Comparison of ENCODE assay signal across 8 mouse cellular contexts in the genomic region with DNA sequence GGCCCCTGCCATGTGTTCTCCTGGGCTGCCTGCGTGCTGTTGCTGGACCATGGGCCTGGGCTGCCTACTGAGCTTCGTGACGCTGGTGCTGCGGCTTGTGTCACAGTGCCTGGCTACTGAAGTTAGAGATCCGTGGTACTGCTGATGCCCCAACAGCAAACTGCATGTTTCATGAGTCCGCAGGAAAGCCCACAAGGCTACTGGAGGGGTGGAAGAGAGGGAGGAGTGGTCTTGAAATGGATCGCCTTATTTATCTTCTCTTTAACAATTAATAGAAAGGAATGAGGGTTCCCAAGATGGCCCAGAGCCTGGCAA. TPM values are rescaled to one million over a fixed set of nuclear protein-coding genes. Genes with fewer than 3 reads are reported as not detected.
A peak's percentile ranks its signal among the peaks of the same experiment; 100 is the strongest.
DNase-seq lines count a peak whose midpoint lies in the region; ATAC-seq and TF ChIP-seq lines count a peak whose summit lies in the region.

Gene Tfam (minus strand): TSS at position 41 of the 315 bp plus-strand sequence.

- H3K4me2 ChIP-seq in heart, embryonic 11.5 days: peak within 1 kb of the TSS; percentile 85
- H3K4me2 ChIP-seq in midbrain, postnatal 0 days (ENCODE audit: low read depth, low read length, poor library complexity, severe bottlenecking): peak within 1 kb of the TSS; percentile 89

- no peaks in the 10 kb centered on the region for H3K27me3 ChIP-seq in heart, embryonic 11.5 days (ENCODE audit: control insufficient read depth, insufficient read depth, low read length)
- no peaks in the 10 kb centered on the region for H3K27me3 ChIP-seq in midbrain, postnatal 0 days (ENCODE audit: insufficient read depth, low read length)

- H3K36me3 ChIP-seq in heart, embryonic 11.5 days (ENCODE audit: control insufficient read depth, insufficient read depth, low read length): peaks cover 7% of the 10 kb centered on the region; the same call in 1 of the 2 replicates
- H3K36me3 ChIP-seq in midbrain, postnatal 0 days (ENCODE audit: insufficient read depth, low read length): peaks cover 7% of the 10 kb centered on the region; the same call in 1 of the 2 replicates

- 7% methylated on average over 7 of the region's 7 CpGs for WGBS in heart, embryonic 11.5 days (ENCODE audit: insufficient replicate concordance)
- WGBS in midbrain, postnatal 0 days: 5% methylated on average over 7 of the region's 7 CpGs

- H3K27ac ChIP-seq in heart, embryonic 11.5 days (ENCODE audit: low read depth, low read length): peak within 1 kb of the TSS; percentile 75
- peak within 1 kb of the TSS; percentile 68 for H3K27ac ChIP-seq in midbrain, postnatal 0 days (ENCODE audit: low read depth, low read length)

- no peak for TF ChIP-seq POLR2A in brain, embryonic 14.5 days (IDR thresholded peaks at IDR 0.05; ENCODE audit: borderline replicate concordance, extremely low read depth, insufficient read depth, insufficient read length, poor library complexity, severe bottlenecking)

- H3K9ac ChIP-seq in heart, embryonic 11.5 days (ENCODE audit: low read depth, low read length): peak within 1 kb of the TSS; percentile 93
- H3K9ac ChIP-seq in midbrain, postnatal 0 days (replicated peaks; ENCODE audit: low read length, poor library complexity, severe bottlenecking): peak within 1 kb of the TSS; percentile 85

- peaks cover 3% of the 10 kb centered on the region for H3K4me1 ChIP-seq in heart, embryonic 11.5 days (ENCODE audit: control insufficient read depth, insufficient read depth, low read length)
- no peaks in the 10 kb centered on the region for H3K4me1 ChIP-seq in midbrain, postnatal 0 days (ENCODE audit: insufficient read depth, low read length)

- no peak for DNase-seq in left cerebral cortex, adult 18-20 months (ENCODE audit: low spot score in 2 of 2)
- no peak for DNase-seq in left cerebral cortex, adult 9 months (ENCODE audit: low spot score in 2 of 2)
- no peak for DNase-seq in brain, embryonic 14.5 days (ENCODE audit: low read depth)
- DNase-seq in left cerebral cortex, adult 8-10 months (ENCODE audit: low spot score in 2 of 2): no peak
- no peak for DNase-seq in midbrain, postnatal 0 days (ENCODE audit: low spot score)
- DNase-seq in thymus, postnatal 25 days: no peak
- DNase-seq in urinary bladder, postnatal 25 days (ENCODE audit: low spot score): no peak

- peak within 1 kb of the TSS; percentile 95 for H3K4me3 ChIP-seq in heart, embryonic 11.5 days (ENCODE audit: low read depth, low read length)
- peak within 1 kb of the TSS; percentile 90 for H3K4me3 ChIP-seq in midbrain, postnatal 0 days (ENCODE audit: low read depth, low read length)

- H3K9me3 ChIP-seq in heart, embryonic 11.5 days (replicated peaks; ENCODE audit: control insufficient read depth, low read length): no peaks in the 10 kb centered on the region
- H3K9me3 ChIP-seq in midbrain, postnatal 0 days (ENCODE audit: low read length): no peaks in the 10 kb centered on the region

- ATAC-seq in heart, embryonic 11.5 days (replicated peaks; ENCODE audit: insufficient number of reproducible peaks, low FRiP score, low TSS enrichment): no peak
- ATAC-seq in midbrain, postnatal 0 days (ENCODE audit: low FRiP score): no peak

- TF ChIP-seq CTCF in brain, embryonic 14.5 days (IDR thresholded peaks at IDR 0.05; ENCODE audit: borderline replicate concordance, extremely low read depth, insufficient read depth, insufficient read length): no peak
- TF ChIP-seq CTCF in midbrain, postnatal 0 days (IDR thresholded peaks at IDR 0.05): no peak

RNA-seq across cellular contexts. Expression of gene Tfam, which starts in this region (rescaled TPM):
- total RNA-seq in left cerebral cortex, adult 18-20 months (2021): 10 to 100 TPM; 39.5 to 45.9 TPM
- polyA plus RNA-seq in brain, embryonic 14.5 days (2012; rRNA removed): 19.2 and 20.4 TPM in 2 replicates
- 62.6 and 67.5 TPM in 2 replicates for polyA plus RNA-seq in heart, embryonic 11.5 days (2014; fragmentation: Nextera tagmentation; extraction: Ambion mirVana)
- 10 to 100 TPM; 33.2 to 49.2 (median 37.5) TPM for total RNA-seq in left cerebral cortex, adult 8-10 months (2022)
- total RNA-seq in midbrain, postnatal 0 days (2014; rRNA removed): 14.1 and 16.7 TPM in 2 replicates
- polyA plus RNA-seq in midbrain, postnatal 0 days (2015; fragmentation: Nextera tagmentation; extraction: Ambion mirVana): 37.9 and 43.5 TPM in 2 replicates
